Mouse (Mus musculus) cerebellum, adult 18-20 months (tissue): ENCODE data around the gene Cacna1d.

Source experiments
- DNase-seq, 2 experiments: peaks; one replicate each; pipeline ENCODE4 v3.0.0; 2021

The Cacna1d gene

DNA sequence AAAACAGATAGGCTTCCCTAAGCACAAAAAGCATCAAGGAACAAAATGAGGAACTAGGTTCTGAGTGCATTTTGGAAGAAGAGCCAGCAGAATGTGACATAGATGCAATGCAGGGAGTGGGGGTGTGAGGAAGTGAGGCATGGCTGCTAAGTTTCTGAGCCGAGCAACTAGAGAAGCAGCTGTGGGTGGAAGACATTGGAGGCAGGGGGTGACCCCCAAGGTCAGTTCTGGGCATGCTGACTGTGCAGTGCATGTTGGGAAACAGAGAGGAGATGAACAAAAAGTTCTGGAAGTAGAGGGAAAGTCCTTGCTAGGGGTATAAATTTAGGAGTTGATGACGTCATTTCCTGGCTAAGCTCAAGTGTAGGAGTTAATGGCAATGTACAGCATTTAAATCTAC is 33.4 kb downstream of the Cacna1d start:
- DNase-seq, result no peak

DNA sequence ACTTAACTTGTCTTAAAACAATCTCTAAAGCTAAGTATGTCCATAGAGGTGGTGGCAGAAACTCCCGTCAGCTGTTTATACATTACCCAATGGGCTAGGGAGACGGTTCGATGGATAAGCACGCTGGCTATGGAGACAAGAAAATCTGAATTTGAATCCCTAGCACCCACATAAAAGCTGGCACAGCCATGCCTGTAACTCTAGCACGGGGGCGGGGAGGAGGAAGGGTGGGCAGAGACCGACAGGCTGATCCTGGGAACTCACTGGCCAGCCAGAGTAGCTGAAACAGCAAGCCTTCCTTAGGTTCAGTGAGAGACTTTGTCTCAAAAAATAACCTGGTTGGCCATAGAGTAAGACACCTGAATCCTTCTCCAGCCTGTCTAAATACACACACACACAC is 33.8 kb downstream of the Cacna1d start:
- DNase-seq, result no peak

DNA sequence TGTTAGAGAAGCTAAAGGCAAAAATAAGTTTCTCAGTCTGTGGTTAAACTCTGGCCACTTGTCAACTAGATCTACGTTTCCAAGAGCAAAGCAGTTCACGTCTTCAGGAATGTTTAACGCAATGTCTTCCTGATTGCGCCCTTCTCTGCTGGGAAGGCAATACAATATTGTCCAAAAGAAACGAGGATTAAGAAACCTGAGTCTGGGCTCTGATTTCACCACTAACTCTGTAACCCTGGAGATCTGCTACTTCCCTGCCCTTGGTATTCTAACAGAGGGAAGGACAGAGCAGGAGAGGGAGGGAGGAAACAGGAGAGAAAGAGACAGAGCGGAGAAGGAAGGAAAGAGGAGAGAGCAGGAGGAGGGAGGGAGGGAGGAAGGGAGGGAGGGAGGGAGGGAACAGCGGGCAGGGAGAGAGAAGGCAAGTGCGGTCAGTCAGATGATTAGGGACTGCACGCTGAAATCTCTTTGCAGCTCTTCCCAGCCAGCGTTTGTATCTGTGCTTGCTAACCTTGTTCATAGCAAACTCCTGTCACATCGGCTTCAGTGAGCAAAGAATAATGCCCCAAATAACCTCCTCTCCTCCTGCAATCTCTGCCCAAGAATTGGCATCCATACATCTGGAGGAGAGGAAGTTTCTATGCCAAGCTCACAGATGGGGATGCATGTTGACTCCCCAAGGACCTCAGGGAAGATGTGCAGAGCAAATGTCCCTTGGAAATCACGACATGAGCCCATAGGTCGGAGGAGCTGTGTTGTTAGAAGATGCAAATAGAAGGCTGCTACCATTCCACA is 35.3 kb downstream of the Cacna1d start:
- DNase-seq, result no peak

- no peak for DNase-seq
Measured at GRCm38 (mm10) chr14:30439915-30440314, 51.3 kb downstream of the Cacna1d start.

DNA sequence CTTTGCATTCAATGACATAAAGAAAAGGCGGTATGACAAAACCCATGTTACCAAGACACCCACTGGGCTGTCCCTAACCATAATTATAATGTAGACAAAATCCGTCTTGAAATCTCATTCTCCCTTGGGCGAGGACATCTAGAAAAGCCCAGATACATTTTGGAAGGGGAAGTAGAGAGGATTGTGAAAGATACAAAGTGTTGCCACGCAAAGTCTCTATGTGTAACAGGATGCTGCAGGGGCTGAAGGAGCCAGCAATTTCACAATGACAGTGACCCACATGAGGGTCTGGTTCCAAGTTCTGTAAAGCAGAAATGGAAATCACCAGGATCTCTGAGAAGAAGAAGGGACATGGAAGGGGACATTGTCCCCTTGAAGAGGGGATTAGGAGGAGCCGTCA is 55.9 kb downstream of the Cacna1d start:
- no peak for DNase-seq

GRCm38 (mm10) chr14:30430446-30430845 is 60.8 kb downstream of the Cacna1d start:
- no peak for DNase-seq

DNA sequence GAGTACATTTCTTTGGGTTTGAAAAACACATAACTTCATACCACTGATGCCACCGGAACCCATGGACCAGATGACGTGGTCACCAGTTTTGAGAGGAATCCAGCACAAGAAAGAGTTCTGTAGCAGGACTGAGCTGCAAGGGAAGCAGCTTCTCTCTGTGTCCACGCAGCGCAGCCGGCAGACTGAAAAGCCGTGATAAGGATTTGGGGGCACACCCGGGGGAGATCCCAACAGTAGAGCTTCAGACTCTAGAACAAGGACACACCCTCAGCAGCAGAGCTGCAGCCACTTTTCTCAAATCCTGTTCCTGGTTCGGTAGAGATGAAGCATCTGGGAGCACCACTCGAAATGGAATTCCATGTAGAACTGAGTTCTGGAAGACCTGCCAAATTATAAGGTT is 61.2 kb downstream of the Cacna1d start:
- no peak for DNase-seq

- DNase-seq, result no peak
Measured at GRCm38 (mm10) chr14:30429606-30430005, 61.6 kb downstream of the Cacna1d start.

- DNase-seq, result no peak
Measured at GRCm38 (mm10) chr14:30428757-30429156, 62.5 kb downstream of the Cacna1d start.

DNA sequence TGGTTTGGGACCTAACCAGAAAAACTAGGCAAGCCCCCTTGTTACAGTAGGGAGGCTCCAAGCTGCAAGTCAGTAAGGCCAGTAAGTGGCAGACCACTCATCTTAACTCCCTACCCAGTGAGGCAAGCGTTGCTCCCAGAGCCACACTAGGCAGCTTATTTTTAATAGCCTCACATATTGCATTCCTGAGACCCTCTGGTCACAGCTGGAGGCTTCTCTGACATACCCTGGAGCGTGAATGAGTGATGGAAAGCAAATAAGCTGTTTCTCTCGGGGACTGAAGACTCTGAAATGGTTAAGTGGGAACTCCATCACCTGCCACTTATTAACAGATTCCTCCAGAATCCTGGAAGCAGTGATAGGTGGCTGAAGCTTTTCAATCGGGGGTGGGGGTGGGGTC is 65.4 kb downstream of the Cacna1d start:
- DNase-seq, result no peak

- no peak for DNase-seq
Measured at GRCm38 (mm10) chr14:30425175-30425574, 66.1 kb downstream of the Cacna1d start.

DNA sequence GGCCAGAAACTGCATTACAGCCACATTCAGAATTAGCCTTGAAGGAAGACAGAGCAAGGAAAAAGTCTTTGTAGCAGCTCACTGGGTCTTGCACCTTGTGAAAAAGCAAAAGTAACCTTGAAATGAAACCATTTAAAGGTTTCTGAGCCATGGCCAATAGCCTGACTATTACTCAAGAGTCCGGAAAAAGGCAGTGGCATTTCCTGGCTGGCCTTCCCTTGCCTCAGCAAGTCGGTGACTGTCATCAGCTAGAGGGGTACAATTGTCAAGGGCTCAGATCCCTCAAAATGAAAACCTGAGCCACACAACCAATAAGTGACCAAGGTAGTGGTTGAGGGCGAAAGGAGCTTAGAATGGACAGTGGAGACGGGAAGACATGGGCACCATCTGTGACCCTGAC is 66.6 kb downstream of the Cacna1d start:
- DNase-seq, result no peak

DNA sequence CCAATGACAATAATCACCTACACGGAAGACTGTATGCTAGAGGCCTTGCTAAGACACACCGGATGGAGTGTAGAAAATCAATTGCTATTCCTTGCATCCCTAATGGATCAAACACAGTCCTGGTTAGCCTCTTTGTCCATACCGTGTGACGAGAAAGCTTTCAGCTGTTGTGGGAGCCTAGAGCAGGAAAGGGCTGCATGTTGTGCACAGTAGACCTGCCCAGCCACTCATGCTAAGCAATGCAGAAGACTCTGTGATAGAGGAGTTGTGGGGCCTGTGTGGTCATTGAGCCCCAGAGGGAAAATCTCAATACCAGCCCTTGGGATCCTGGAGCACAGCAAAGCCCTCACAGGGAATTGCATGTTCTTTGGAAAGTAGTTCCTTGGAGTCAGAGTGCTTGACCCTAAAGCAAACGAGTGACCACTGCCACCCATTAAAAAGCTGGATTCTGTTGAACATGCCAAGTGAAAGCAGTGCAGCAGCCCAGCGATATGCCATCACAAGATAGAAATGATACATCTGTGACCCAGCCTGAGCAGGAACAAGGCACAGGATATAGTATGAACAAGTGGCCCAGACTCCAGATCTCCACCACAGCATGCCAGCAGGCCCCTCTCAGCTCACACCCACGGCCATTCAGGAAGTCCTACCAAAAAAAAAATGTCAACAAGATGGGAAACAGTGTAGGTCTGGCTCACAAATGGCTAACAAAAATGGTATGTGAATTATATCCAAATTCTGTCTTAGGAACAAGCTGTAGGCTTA is 68.7 kb downstream of the Cacna1d start:
- DNase-seq, result no peak

DNA sequence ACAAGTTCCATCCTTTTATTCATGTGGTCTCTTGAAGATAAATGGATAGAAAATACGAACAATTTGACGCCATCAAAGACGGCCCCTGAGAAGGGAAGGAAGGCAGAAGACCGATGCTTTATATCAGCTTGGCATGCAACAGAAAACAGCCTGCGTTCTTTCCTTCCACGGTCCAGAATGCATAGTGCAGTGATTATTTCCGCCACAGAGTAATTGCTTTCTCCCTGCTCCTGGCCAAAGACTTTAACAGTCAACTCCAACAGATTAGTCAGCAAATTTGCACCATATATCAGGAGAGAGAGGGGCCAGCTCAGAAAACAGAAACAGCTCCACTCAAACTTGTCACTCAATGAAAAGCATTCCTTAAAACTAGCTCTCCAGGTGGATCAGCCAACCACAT is 71.8 kb downstream of the Cacna1d start:
- DNase-seq, result no peak

GRCm38 (mm10) chr14:30419046-30419445 is 72.2 kb downstream of the Cacna1d start:
- no peak for DNase-seq

DNA sequence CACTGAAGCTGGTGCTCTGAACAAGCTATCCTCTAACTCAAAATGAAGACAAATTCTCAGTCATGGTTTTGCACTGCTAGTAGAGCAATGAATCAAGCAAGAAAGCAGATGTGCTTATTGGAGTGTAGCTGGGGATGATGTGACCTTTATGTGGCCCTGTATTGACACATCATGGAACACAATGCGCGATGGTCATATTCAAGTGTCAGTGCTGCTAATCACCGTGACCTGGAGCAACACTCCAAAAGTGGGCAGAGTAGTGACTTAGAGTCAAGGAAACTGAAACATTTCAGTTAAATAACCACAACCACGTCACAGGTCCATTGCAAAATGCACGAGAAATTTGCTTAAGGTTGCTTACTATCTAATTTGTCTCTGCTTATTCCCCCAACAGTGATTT is 75.4 kb downstream of the Cacna1d start:
- DNase-seq, result no peak

GRCm38 (mm10) chr14:30414131-30414530 is 77.1 kb downstream of the Cacna1d start:
- DNase-seq, result no peak

- no peak for DNase-seq
Measured at GRCm38 (mm10) chr14:30409331-30409730, 81.9 kb downstream of the Cacna1d start.

- no peak for DNase-seq
Measured at GRCm38 (mm10) chr14:30405456-30406225, 85.6 kb downstream of the Cacna1d start.

DNA sequence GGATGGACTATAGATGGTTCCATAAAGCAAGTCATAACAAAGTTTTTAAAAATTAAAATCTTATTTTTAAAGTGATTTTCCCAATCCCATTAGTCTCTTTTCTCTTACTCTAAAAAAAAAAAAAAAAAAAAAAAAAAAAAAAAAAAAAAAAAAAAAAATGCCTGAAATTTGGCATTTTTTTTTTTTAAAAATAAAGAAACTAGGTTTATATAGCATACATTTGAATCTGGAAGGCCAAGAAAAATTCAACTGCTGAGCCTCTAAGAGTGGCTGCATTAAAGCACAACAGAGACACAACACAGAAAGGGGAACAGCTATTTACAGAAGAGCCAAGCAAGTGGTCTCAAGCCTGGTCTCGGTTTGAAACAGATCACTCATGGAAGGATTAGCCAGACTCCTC is 112.9 kb downstream of the Cacna1d start:
- DNase-seq, result no peak

- DNase-seq, result no peak
Measured at GRCm38 (mm10) chr14:30372878-30373277, 118.4 kb downstream of the Cacna1d start.

DNA sequence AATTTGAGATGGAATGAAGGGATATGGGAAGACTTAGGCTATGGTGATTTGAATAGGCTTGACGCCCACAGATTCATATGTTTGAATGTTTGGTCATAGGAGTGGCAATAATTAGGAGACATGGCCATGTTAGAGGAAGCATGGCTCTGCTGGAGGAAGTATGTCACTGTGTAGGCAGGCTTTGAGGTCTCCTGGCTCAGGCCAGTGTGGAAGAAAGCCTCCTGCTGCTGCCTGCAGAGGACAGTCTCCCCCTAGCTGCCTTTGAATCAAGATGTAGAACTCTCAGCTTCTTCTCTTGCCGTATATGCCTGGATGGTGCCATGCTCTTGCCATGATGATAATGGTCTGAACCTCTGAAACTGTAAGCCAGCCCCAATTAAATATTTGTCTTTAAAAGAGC is 120.2 kb downstream of the Cacna1d start:
- DNase-seq, result no peak

GRCm38 (mm10) chr14:30367074-30367473 is 124.2 kb downstream of the Cacna1d start:
- DNase-seq, result peak in 1 of 2 experiments; percentile 29

- peak in 1 of 2 experiments; percentile 25 for DNase-seq
Measured at GRCm38 (mm10) chr14:30365866-30366265, 125.4 kb downstream of the Cacna1d start.
